Mouse (Mus musculus) spleen, adult 2 months (tissue): ENCODE data around the gene Gm49369. TPM values are rescaled to one million over a fixed set of nuclear protein-coding genes. Genes with fewer than 3 reads are reported as not detected.

Experiments
- DNase-seq, 2 experiments: peaks; one replicate each; pipeline versions ENCODE4 v3.0.0 to v3.0.0-alpha.2; 2012 to 2021; ENCODE audit warnings: low spot score in 2 of 2, low read depth in 1 of 2
- H3K27ac ChIP-seq: fragments of 200-500 bp; 2 replicates; pipeline ENCODE4 v1.5.1; 2012; ENCODE audit warnings: low read length, inconsistent platforms; ENCODE audit not compliant: insufficient read depth
- H3K27me3 ChIP-seq: fragments of 200-500 bp; 2 replicates; pipeline ENCODE4 v1.6.1; 2012; ENCODE audit warnings: mild to moderate bottlenecking, moderate library complexity, low read length, inconsistent platforms; ENCODE audit not compliant: control insufficient read depth, insufficient read depth
- H3K36me3 ChIP-seq: fragments of 200-500 bp; 2 replicates; pipeline ENCODE4 v1.6.1; 2012; ENCODE audit warnings: mild to moderate bottlenecking, low read length, inconsistent platforms; ENCODE audit not compliant: control insufficient read depth, insufficient read depth
- H3K4me1 ChIP-seq: fragments of 200-500 bp; 2 replicates; pipeline ENCODE4 v1.6.1; 2011; ENCODE audit warnings: inconsistent platforms; ENCODE audit not compliant: control insufficient read depth, insufficient read depth, insufficient read length
- H3K4me3 ChIP-seq: fragments of 200-500 bp; 2 replicates; pipeline ENCODE4 v1.5.1; 2011; ENCODE audit warnings: mild to moderate bottlenecking, inconsistent platforms; ENCODE audit not compliant: insufficient read depth, insufficient read length; ENCODE audit errors: extremely low read depth
- CTCF ChIP-seq: fragments of 200-500 bp; IDR thresholded peaks from 2 replicates; pipeline ENCODE4 v1.5.1; 2011; ENCODE audit warnings: mild to moderate bottlenecking, inconsistent platforms; ENCODE audit not compliant: insufficient read depth, insufficient read length, insufficient replicate concordance; ENCODE audit errors: extremely low read depth
- POLR2A ChIP-seq: fragments of 200-500 bp; IDR thresholded peaks from 2 replicates; pipeline ENCODE4 v1.6.1; 2011; ENCODE audit warnings: low read depth, low read length, inconsistent platforms
- WGBS: fragments of 180-500 bp; shearing (Covaris S2); methylation state at CpG from one replicate; pipeline ENCODE4 v1.1.7; 2018; 5-methylcytosine and 5-hydroxymethylcytosine counted together
- polyA plus RNA-seq: library from polyadenylated mRNA; depleted of rRNA; stranded (reverse); fragments of >200 nt; gene quantifications from 2 replicates; pipeline ENCODE4 v1.2.3, GENCODE M21; 2012

Gene Gm49369
- polyA plus RNA-seq, 1 experiment, result not detected

DNA sequence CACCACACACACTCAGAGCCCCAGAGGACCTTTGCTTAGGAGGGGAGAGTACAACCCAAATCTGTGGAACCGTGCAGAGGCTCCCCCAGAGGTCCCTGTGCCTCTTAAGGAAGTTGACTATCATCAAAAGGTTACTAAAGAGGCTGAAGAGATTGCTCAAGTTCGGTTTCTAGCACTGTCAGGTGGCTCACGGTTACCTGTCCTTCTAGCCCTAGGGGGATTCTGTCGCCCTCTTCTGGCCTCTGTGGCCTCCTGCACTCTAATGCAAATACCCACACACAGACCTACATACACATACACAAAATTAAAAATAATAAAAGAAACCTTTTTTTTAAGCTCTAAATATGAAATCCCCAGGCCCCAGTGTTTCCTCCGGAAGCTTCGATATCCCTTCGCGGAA is 36.2 kb upstream of the Gm49369 start:
- no peak overlapping the region for H3K4me3 ChIP-seq
- WGBS, result 94% methylated on average over 8 of the region's 8 CpGs

DNA sequence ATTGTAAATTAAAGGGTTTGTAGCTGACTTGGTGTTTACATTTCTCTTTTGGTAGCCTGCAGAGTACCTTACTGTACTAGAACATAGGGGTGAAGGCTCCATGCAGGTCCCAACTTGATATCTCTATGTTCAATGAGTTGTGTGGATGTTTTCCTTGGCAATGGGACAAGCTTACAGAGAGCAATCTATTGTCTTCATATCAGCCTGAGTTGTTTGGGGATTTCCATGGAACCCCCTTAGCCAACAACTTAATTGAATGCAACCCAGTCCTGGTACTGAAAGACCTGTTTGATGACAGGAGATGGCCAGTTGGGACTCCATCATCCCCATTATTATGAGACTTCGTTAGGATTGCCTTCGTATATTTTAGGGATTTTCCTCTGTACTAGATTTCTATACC is 35.6 kb upstream of the Gm49369 start:
- no peak for TF ChIP-seq CTCF
- TF ChIP-seq POLR2A, result no peak
- Histone ChIP-seq H3K4me3 (no peak overlapping the region), H3K36me3 (no peaks in the 10 kb centered on the region), H3K4me1 (peaks cover 3% of the 10 kb centered on the region; the same call in 1 of the 2 replicates), H3K27ac (no peak overlapping the region), H3K27me3 (no peaks in the 10 kb centered on the region)
- WGBS, result 94% methylated on average over 2 of the region's 2 CpGs
- DNase-seq, result no peak

More for the DNA sequence above, 36.2 kb upstream of the Gm49369 start:
- peaks cover 3% of the 10 kb centered on the region; the same call in 1 of the 2 replicates for H3K4me1 ChIP-seq
- H3K36me3 ChIP-seq, result no peaks in the 10 kb centered on the region
- no peak for TF ChIP-seq CTCF
- no peaks in the 10 kb centered on the region for H3K27me3 ChIP-seq
- H3K27ac ChIP-seq, result no peak overlapping the region
- no peak for DNase-seq

DNA sequence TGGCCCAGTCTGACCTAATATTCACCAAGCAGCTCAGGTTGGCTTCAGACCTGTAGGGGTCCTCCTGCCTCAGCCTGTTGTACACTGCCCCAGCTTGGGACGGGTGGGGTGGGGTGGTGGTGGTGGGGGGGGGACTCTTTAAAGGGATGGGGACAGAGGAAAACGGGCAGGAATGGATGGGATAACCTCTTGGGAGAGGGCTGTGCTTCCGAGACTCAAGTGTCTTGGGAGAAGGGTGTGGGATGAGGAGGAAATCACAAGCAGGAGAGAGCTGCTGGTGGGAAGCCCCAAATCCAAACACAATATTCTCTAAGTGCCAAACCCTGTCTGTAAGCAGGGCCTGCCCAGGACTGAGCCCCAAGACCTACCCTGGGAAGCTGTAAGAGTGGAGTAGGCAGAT is 33.8 kb upstream of the Gm49369 start:
- H3K36me3 ChIP-seq, result no peaks in the 10 kb centered on the region
- no peak overlapping the region for H3K4me3 ChIP-seq
- DNase-seq, result no peak
- WGBS, result 87% methylated on average over 3 of the region's 3 CpGs
- no peaks in the 10 kb centered on the region for H3K4me1 ChIP-seq
- no peaks in the 10 kb centered on the region for H3K27me3 ChIP-seq
- TF ChIP-seq POLR2A, result no peak
- TF ChIP-seq CTCF, result no peak
- H3K27ac ChIP-seq, result no peak overlapping the region

DNA sequence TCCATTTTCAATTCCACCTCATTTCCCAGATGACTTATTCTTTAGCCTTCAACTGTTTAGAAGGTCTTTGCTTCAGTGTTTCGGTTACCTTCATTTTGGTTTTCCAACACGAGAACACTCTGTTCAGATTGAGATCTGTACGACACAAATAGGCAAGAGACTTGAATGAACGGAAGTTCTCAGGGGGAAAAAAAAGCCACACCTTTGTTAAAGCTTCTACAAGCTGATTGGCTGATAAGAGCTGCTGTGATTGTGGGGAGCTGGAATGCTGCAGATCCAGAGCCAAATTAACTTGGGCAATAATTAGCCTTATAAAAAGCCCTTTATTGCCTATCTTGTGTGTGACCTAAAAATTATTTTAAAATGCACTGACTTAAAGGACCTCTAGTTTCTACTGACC is 32.8 kb upstream of the Gm49369 start:
- no peak overlapping the region for H3K27ac ChIP-seq
- H3K27me3 ChIP-seq, result no peaks in the 10 kb centered on the region
- H3K4me1 ChIP-seq, result no peaks in the 10 kb centered on the region
- no peak for DNase-seq
- H3K36me3 ChIP-seq, result no peaks in the 10 kb centered on the region
- TF ChIP-seq POLR2A, result no peak
- no peak for TF ChIP-seq CTCF
- 75% methylated on average over 4 of the region's 4 CpGs for WGBS
- no peak overlapping the region for H3K4me3 ChIP-seq

DNA sequence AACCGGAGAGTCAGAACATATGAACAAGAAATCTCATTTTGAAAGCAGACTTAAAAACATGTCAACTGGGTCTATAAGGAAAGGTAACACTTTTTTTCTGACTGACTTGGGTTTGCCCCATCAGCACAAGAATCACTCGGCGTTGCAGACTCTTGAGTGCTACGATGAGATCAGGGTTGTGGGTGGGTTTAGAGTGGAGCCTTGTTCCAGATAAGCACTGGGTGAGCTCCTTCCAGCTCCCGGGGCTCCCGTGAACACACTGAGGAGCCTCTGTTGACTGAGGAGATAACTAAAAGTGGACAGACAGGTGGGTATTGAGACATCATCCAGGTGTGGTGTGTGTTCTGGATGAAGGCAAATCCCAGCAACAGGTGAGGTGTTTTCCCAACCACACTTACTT is 30.8 kb upstream of the Gm49369 start:
- WGBS, result 89% methylated on average over 6 of the region's 6 CpGs
- no peak for TF ChIP-seq CTCF
- TF ChIP-seq POLR2A, result no peak
- no peak overlapping the region for H3K4me3 ChIP-seq

DNA sequence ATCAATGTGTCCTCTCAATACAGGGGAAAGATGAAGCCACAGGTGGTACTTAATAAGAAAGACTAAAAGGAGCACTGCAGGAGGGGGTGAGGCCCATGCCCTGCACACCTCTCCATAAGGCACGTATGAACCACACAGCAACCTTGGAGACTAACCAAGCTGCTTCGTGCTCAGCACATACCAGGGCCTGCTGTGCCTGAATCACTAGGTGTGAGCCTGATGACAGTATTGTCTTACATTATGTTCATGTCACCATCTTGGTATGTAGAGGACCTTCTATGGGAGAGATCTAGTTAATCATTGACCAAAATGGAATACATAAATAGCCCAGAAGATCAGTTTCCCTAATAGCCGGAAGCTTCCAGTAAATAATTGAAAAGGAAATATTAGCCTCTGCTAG is 27.1 kb upstream of the Gm49369 start:
- H3K36me3 ChIP-seq, result no peaks in the 10 kb centered on the region
- no peaks in the 10 kb centered on the region for H3K4me1 ChIP-seq
- no peak overlapping the region for H3K27ac ChIP-seq
- H3K4me3 ChIP-seq, result no peak overlapping the region
- DNase-seq, result no peak
- no peak for TF ChIP-seq POLR2A
- TF ChIP-seq CTCF, result no peak
- no peaks in the 10 kb centered on the region for H3K27me3 ChIP-seq
- WGBS, result 93% methylated on average over 3 of the region's 3 CpGs

More for the DNA sequence above, 30.8 kb upstream of the Gm49369 start:
- H3K4me1 ChIP-seq, result no peaks in the 10 kb centered on the region
- H3K27me3 ChIP-seq, result no peaks in the 10 kb centered on the region
- no peak overlapping the region for H3K27ac ChIP-seq
- no peaks in the 10 kb centered on the region for H3K36me3 ChIP-seq
- no peak for DNase-seq

DNA sequence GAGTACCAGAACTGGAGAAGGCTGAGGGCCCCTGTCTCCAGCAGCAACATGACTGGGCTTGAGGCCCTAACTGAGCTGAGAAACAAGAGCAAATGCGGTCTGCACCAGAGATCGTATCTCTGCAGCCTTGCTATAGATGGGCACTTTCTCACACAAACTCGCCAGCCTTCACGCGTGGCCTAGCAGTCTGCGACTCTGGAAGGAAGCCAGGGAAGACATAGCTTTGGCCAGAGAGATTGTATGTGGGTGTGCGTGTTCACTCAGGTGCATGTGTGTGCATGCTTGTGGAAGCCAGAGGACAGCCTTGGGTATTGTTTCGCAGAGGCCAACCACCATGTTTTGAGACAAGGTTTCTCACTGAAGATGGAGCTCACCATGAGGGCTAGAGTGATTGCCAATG is 26.2 kb upstream of the Gm49369 start:
- H3K27ac ChIP-seq, result no peak overlapping the region
- WGBS, result 89% methylated on average over 8 of the region's 8 CpGs
- no peaks in the 10 kb centered on the region for H3K4me1 ChIP-seq
- H3K27me3 ChIP-seq, result no peaks in the 10 kb centered on the region
- TF ChIP-seq POLR2A (no peak), CTCF (no peak)
- H3K36me3 ChIP-seq, result no peaks in the 10 kb centered on the region
- no peak overlapping the region for H3K4me3 ChIP-seq
- no peak for DNase-seq
